Mouse (Mus musculus) liver, embryonic 18 days (tissue): Measurements from ENCODE around the gene Cwf19l1. TPM values are rescaled to one million over a fixed set of nuclear protein-coding genes. Genes with fewer than 3 reads are reported as not detected.

ENCODE experiments used
- polyA plus RNA-seq: library from polyadenylated mRNA; depleted of rRNA; stranded (reverse); fragments of >200 nt; gene quantifications from 2 replicates; pipeline ENCODE4 v1.2.3, GENCODE M21; 2012; rRNA removed

The Cwf19l1 gene
- polyA plus RNA-seq = 9.8 and 9.9 TPM in 2 replicates

GRCm38 (mm10) chr19:44135072-44135959, at the start of gene Cwf19l1:
Gene Cwf19l1 (minus strand): TSS chr19:44135876.

DNA sequence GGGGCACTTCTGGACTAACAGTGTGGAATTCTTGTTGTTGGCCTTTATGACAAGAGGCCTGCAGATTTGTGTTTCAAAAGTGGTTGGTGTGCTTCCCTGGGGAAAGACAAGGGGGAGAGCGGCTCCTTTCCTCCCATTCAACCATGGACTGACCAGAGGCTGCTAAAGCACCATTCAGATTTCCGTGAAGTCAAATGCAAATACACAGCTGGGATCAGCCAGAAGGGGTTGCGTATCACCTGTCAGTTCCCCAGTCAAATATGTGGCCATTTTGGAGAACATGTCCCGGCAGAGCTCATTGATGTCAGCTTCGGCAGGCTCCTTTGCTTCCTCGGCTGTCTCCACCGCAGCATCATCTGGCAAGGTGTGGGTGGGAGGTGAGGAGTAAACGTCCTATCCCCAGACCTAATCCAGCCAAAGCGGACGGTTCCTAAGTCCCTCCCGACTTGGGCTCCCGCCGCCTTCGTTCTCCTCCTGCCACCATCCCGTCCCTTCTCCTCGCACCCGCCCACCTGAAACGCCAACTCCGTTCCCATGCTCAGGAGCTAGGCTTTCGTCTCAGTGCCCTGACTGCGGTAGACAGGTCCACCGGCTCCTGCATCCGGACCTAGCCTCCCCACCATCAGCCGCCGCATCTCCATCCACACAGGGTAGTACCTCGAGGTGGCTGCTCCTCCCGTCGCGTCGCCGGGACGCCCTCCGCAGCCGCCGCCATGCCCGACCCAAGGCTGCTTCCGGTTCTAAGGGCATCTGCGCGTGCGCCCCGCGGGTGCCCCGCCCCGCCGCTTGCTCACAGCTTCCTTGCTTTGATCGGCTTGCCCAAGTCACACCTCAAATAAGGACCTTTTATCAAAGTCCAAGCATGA, 10.3 kb upstream of the Cwf19l1 start, which contains the start of gene Bloc1s2:
Gene Bloc1s2, minus strand, starts transcription at position 745 of the 866 bp plus-strand sequence.

DNA sequence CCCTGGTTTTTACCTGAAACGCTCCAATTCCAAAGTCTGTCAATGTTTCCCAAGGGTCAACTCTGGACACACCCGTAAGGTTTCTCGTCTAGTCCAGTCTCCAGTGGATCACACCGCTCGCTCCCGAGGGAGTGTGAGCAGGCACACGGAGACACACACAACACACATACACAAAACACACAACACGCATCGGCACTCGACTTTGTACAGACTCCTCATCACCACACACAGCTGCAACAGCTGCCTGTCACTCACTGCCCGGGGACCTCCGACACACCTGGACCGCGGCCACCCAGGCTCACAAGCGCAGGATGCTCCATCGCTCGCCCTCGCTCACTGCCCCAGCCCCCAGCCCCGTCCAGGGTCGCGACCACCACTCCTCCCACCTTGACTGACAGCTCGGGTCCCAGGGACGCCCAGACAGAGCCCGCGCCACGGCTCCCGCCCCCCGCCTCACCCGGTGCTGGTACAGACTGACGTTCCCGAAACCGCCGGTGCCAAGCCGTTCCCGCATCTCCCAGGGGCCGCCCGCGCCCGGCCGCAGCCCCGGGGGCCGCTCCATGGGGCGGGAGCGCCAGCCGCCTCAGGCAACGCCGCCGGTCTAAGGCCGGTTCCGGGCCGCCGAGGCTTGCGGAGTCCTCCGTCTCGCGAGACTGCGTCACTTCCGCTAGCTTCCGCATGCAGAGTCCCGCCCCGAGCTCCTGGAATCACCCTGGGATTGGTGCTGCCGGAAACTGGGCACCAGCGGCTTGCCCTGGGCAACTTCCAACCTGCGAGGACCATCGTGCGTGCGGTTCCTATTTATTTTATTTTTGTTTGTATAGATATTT, 28.6 kb downstream of the Cwf19l1 start, which contains the start of gene Chuk:
Gene Chuk, minus strand, starts transcription at position 650 of the 830 bp plus-strand sequence.

DNA sequence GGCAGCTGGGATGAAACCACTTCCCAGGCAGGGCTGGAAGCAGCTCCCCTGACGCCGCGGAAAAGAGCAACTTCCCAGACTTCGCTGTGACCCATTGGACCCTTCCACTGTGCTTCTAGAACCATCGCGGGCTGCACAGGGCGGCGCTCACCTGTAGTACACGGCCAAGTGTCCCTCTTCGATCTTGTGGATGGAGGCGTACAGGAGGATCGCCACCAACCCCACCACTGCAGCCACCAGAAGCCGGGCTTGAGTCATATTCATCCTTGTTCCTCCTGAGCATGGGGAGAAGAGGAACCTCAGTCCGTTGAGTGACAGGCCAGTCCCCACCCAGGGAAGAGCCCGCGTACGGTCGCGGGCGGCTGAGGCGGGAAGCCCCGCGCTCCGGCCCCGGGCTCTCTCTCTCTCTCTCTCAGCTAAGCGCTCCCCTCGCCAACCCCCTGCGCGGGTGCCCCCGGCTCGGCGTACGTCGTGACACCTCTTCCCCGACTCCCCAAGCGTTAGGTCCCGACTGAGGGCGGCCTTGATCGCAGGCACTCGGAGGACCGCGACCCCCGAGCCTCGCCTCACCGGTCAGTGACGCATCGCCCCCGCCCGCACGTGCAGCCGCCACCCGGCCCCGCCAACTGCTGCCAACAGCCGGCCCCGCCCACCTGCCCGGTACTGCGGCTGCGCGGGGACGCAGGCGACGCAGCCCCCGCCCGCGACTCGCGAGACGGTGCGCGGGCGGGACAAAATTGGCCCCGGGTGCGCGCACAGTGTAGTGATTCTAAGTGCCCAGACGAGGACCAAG, 66.4 kb downstream of the Cwf19l1 start, which contains the start of gene Erlin1:
Gene Erlin1, minus strand, starts transcription at position 665 of the 793 bp plus-strand sequence.

Other genes with a start within 250 kb of the Cwf19l1 start
- 3.9 and 4.3 TPM in 2 replicates for gene Dnmbp, start 195.7 kb downstream of the Cwf19l1 start, polyA plus RNA-seq
- gene Cpn1, start 149.3 kb downstream of the Cwf19l1 start, polyA plus RNA-seq = 188 and 210 TPM in 2 replicates
- 43.3 and 68.3 TPM in 2 replicates for gene Cyp2c23, start 106.7 kb downstream of the Cwf19l1 start, polyA plus RNA-seq
- 14.3 and 14.7 TPM in 2 replicates for gene Erlin1, start 66.1 kb downstream of the Cwf19l1 start, polyA plus RNA-seq
- 29.8 and 29.9 TPM in 2 replicates for gene Chuk, start 28.4 kb downstream of the Cwf19l1 start, polyA plus RNA-seq
- gene Bloc1s2, start 10.6 kb upstream of the Cwf19l1 start, polyA plus RNA-seq = 24.3 and 26.6 TPM in 2 replicates
- 0.01 TPM in 2 replicates for gene Pkd2l1, start 56.6 kb upstream of the Cwf19l1 start, polyA plus RNA-seq
- gene Scd3, start 67.4 kb upstream of the Cwf19l1 start, polyA plus RNA-seq = 0.07 TPM in 1 of 2 replicates, not detected in the other
- gene Scd2, start 157.8 kb upstream of the Cwf19l1 start, polyA plus RNA-seq = 172 and 205 TPM in 2 replicates
- gene Scd4, start 197.2 kb upstream of the Cwf19l1 start, polyA plus RNA-seq = 0.06 and 0.07 TPM in 2 replicates